In genomic region chr2:101618373-101618772, GRCm38 (mm10) we compare ENCODE assay signal across 12 mouse cellular contexts.
"Had no signal": no experiment of that assay in that cellular context is flagged by ENCODE, and none has a peak within 500 bp of the region (broad histone marks: within the 10 kb centered on the region; RNA-seq: fewer than 3 reads in every experiment).

No protein-coding gene starts in this region.

- DNase-seq: lung, adult 18-20 months; lung, postnatal 10 days; lung, postnatal 4 days; midbrain, embryonic 14.5 days; retina, postnatal 1 day; right cerebral cortex, adult 18-20 months; right cerebral cortex, postnatal 25 days; right cerebral cortex, postnatal 4 days; thymus, adult 2 months; thymus, postnatal 25 days; thymus, postnatal 4 days had no signal

- ATAC-seq: midbrain, embryonic 16.5 days had no signal
